Mouse (Mus musculus) heart, postnatal 0 days (tissue): ENCODE results near the gene Trim69. TPM values are rescaled to one million over a fixed set of nuclear protein-coding genes. Genes with fewer than 3 reads are reported as not detected.

Experiments used
- ATAC-seq: fragments of 200-750 bp; cut with Nextera tagmentation; 2 replicates; pipeline ENCODE4 v1.8.0; 2017; ENCODE audit warnings: low read depth, moderate number of reproducible peaks, moderate library complexity; ENCODE audit not compliant: insufficient read depth
- DNase-seq: peaks from one replicate; pipeline ENCODE4 v3.0.0-alpha.2; 2016; ENCODE audit warnings: low spot score
- H3K27ac ChIP-seq: fragments of 300-500 bp; sonication (generic); 2 replicates; pipeline ENCODE4 v1.5.1; 2014; ENCODE audit warnings: low read depth, mild to moderate bottlenecking
- H3K27me3 ChIP-seq: fragments of 300-500 bp; sonication (generic); 2 replicates; pipeline ENCODE4 v1.6.1; 2014; ENCODE audit warnings: low read length, mixed read lengths; ENCODE audit not compliant: control insufficient read depth, insufficient read depth
- H3K36me3 ChIP-seq: fragments of 300-500 bp; sonication (generic); replicated peaks from 2 replicates; pipeline ENCODE4 v1.6.1; 2014; ENCODE audit warnings: low read length, mixed read lengths; ENCODE audit not compliant: control insufficient read depth, insufficient read depth
- H3K4me1 ChIP-seq: fragments of 300-500 bp; sonication (generic); 2 replicates; pipeline ENCODE4 v1.6.1; 2014; ENCODE audit warnings: antibody characterized with exemption; ENCODE audit not compliant: control insufficient read depth, insufficient read depth
- H3K4me2 ChIP-seq: fragments of 300-500 bp; sonication (generic); 2 replicates; pipeline ENCODE4 v1.6.1; 2014; ENCODE audit warnings: low read depth, mild to moderate bottlenecking, low read length, moderate library complexity
- H3K4me3 ChIP-seq: fragments of 300-500 bp; sonication (generic); 2 replicates; pipeline ENCODE4 v1.5.1; 2014; ENCODE audit warnings: low read depth, low read length
- H3K9ac ChIP-seq: fragments of 300-500 bp; sonication (generic); replicated peaks from 2 replicates; pipeline ENCODE4 v1.6.1; 2014; ENCODE audit warnings: low read depth, low read length, mixed read lengths
- H3K9me3 ChIP-seq: fragments of 300-500 bp; sonication (generic); replicated peaks from 2 replicates; pipeline ENCODE4 v1.6.1; 2016; ENCODE audit warnings: low read length; ENCODE audit not compliant: control insufficient read depth
- CTCF ChIP-seq: IDR thresholded peaks from 2 replicates; pipeline ENCODE4 v1.5.1; 2016; ENCODE audit warnings: antibody characterized with exemption, control low read depth, low read depth
- EP300 ChIP-seq: IDR thresholded peaks from 2 replicates; pipeline ENCODE4 v1.6.1; 2016; ENCODE audit warnings: antibody characterized with exemption, low read depth
- WGBS: fragments of 180-500 bp; shearing (Covaris S2); extraction: QIAGEN DNeasy Blood & Tissue Kit; methylation state at CpG from one replicate; pipeline ENCODE4 v1.1.7; 2014; 5-methylcytosine and 5-hydroxymethylcytosine counted together
- polyA plus RNA-seq: library from polyadenylated mRNA; unstranded; fragments of >200 nt; fragmentation: Nextera tagmentation; extraction: Ambion mirVana; gene quantifications from 2 replicates; pipeline ENCODE4 v1.2.1, GENCODE M21; 2015
- total RNA-seq: library from RNA; depleted of rRNA; stranded (reverse); fragments of >200 nt; gene quantifications from 2 replicates; pipeline ENCODE4 v1.2.3, GENCODE M21; 2014; ENCODE audit warnings: low replicate concordance

Gene Trim69
- total and polyA plus RNA-seq, 2 experiments from 2014 or later = not detected

DNA sequence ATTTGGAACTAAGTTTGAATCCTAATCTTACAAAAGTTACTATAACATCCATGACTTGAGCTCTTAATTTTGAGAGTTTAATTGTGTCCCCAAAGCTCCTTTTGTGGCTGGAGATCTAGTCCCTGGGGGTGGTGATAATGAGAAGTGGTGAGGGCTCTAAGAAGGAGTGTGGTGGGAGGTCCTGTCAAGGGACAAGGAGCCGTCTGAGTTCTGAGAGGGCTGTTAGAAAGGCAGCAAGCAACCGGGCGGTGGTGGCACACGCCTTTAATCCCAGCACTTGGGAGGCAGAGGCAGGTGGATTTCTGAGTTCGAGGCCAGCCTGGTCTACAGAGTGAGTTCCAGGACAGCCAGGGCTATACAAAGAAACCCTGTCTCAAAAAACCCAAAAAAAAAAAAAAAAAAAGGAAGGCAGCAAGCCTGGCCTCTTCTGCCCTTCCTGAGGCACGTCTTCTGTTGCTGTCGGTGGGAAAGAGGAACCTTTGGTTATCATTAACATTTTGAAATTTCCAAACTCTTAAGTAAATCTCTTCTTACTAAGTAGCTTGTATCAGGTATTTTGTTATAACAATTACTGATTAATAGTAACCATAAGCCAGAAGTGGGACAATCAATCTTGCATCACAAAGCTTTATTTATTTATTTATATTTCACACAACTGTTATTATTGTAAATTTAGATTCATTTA lies 6.7 kb upstream of the Trim69 start:
- no peak for ATAC-seq
- Histone ChIP-seq H3K27me3 (no peaks in the 10 kb centered on the region), H3K4me1 (peaks cover 4% of the 10 kb centered on the region; the same call in 1 of the 2 replicates), H3K4me2 (no peak overlapping the region), H3K9me3 (no peaks in the 10 kb centered on the region), H3K36me3 (peaks cover 30% of the 10 kb centered on the region), H3K4me3 (no peak overlapping the region), H3K9ac (no peak overlapping the region), H3K27ac (no peak overlapping the region)
- no peak for TF ChIP-seq CTCF
- WGBS = 76% methylated on average over 6 of the region's 7 CpGs
- DNase-seq = no peak

DNA sequence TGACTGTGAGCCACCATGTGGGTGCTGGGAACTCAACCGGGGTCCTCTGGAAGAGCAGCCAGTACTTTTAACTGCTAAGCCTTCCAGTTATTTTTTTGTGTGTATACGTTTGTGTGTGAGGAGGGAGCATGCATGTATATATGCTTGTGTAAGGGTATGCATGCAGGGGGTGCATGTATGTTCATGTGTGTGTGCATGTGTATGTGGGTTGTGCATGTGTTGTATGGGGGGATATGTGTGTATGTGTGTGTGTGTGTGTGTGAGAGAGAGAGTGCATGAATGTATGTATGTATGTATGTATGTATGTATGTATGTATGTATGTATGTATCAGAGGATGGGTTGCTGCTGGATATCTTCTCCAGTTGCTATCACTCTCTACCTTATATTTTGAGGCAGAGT lies 6.0 kb upstream of the Trim69 start:
- no peaks in the 10 kb centered on the region for H3K4me1 ChIP-seq
- H3K9ac ChIP-seq = no peak overlapping the region
- no peak overlapping the region for H3K4me3 ChIP-seq
- H3K27ac ChIP-seq = no peak overlapping the region
- peaks cover 30% of the 10 kb centered on the region for H3K36me3 ChIP-seq
- no peak overlapping the region for H3K4me2 ChIP-seq
- no peaks in the 10 kb centered on the region for H3K27me3 ChIP-seq
- ATAC-seq (no peak), DNase-seq (no peak)
- 93% methylated on average over 2 of the region's 2 CpGs for WGBS
- H3K9me3 ChIP-seq = no peaks in the 10 kb centered on the region
- no peak for TF ChIP-seq EP300
- TF ChIP-seq CTCF = no peak

DNA sequence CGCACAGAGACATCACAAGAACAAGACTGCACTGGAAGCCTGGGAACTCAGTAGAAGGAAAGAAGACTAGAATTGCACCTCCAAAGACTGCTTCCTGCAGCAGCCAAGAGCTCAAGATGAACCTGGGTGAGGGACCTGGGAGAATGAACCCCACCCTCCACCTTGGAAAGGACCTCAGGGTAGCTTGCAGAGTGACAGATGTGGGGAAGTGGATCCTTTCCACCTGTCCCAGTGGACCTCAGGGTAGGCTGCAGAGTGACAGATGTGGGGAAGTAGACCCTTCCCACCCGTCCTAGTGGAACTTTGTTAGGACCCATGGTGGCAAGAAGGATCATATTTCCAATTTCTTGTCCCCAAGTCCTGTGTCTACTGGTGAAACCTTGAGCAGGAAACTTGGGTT lies 5.2 kb upstream of the Trim69 start:
- Histone ChIP-seq H3K4me2 (no peak overlapping the region), H3K9ac (no peak overlapping the region), H3K4me1 (no peaks in the 10 kb centered on the region), H3K27me3 (no peaks in the 10 kb centered on the region), H3K4me3 (no peak overlapping the region), H3K36me3 (peaks cover 30% of the 10 kb centered on the region), H3K9me3 (no peaks in the 10 kb centered on the region), H3K27ac (no peak overlapping the region)
- TF ChIP-seq CTCF = no peak
- TF ChIP-seq EP300 = no peak
- DNase-seq = no peak
- no peak for ATAC-seq
- whole genome bisulfite sequencing = 71% methylated on average over 2 of the region's 2 CpGs

GRCm38 (mm10) chr2:122156051-122156700 lies 4.3 kb upstream of the Trim69 start:
- peaks cover 2% of the 10 kb centered on the region for H3K4me1 ChIP-seq
- TF ChIP-seq CTCF (no peak), EP300 (no peak)
- peaks cover 25% of the 10 kb centered on the region for H3K36me3 ChIP-seq
- no peak overlapping the region for H3K27ac ChIP-seq
- DNase-seq (no peak), ATAC-seq (no peak)
- H3K27me3 ChIP-seq = no peaks in the 10 kb centered on the region
- no peak overlapping the region for H3K4me3 ChIP-seq
- H3K9ac ChIP-seq = no peak overlapping the region
- no peaks in the 10 kb centered on the region for H3K9me3 ChIP-seq
- no peak overlapping the region for H3K4me2 ChIP-seq
- WGBS = 78% methylated on average over 4 of the region's 4 CpGs

DNA sequence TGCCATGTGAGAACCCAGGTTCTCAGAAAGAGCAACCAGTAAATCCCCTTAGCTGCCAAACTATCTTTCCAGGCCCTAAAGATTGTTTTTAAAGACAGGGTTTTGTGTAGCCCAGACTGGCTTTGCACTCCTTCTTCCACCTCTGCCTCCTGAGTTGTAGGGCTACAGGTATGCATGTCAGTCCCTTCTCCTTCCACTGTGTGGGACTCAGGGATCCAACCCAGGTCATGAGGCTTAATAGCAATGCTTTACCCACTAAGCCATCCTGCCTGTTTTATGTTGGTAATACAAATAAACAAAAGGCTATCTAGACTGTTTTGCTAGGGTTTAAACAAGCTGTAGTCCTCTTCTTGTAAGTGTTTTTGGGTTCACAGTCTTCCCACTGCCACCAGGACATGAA lies 2.9 kb upstream of the Trim69 start:
- Histone ChIP-seq H3K27ac (no peak overlapping the region), H3K4me1 (peaks cover 4% of the 10 kb centered on the region), H3K4me3 (no peak overlapping the region), H3K36me3 (peaks cover 17% of the 10 kb centered on the region), H3K27me3 (no peaks in the 10 kb centered on the region), H3K9ac (no peak overlapping the region), H3K9me3 (no peaks in the 10 kb centered on the region), H3K4me2 (no peak overlapping the region)
- ATAC-seq = no peak
- DNase-seq = no peak
- TF ChIP-seq CTCF (no peak), EP300 (no peak)
